Mouse (Mus musculus) intestine, embryonic 14.5 days (tissue): ENCODE data around the gene Gdf5. TPM values are rescaled to one million over a fixed set of nuclear protein-coding genes. Genes with fewer than 3 reads are reported as not detected.

Experiments
- ATAC-seq: fragments of 200-750 bp; cut with Nextera tagmentation; replicated peaks from 2 replicates; pipeline ENCODE4 v1.8.0; 2017; ENCODE audit warnings: low read depth, moderate number of reproducible peaks, moderate TSS enrichment, moderate library complexity; ENCODE audit not compliant: low FRiP score, low TSS enrichment
- DNase-seq: peaks from one replicate; pipeline ENCODE4 v3.0.0-alpha.2; 2018; ENCODE audit warnings: low spot score
- H3K27ac ChIP-seq: fragments of 300-500 bp; sonication (generic); 2 replicates; pipeline ENCODE4 v1.5.1; 2014; ENCODE audit warnings: low read depth, mild to moderate bottlenecking, control low read depth
- H3K27me3 ChIP-seq: fragments of 300-500 bp; sonication (generic); replicated peaks from 2 replicates; pipeline ENCODE4 v1.6.1; 2014; ENCODE audit warnings: low read length, control low read depth; ENCODE audit not compliant: control insufficient read depth, insufficient read depth
- H3K36me3 ChIP-seq: fragments of 300-500 bp; sonication (generic); 2 replicates; pipeline ENCODE4 v1.6.1; 2014; ENCODE audit warnings: low read length, control low read depth; ENCODE audit not compliant: control insufficient read depth, insufficient read depth
- H3K4me1 ChIP-seq: fragments of 300-500 bp; sonication (generic); replicated peaks from 2 replicates; pipeline ENCODE4 v1.6.1; 2014; ENCODE audit warnings: low read length, control low read depth, mixed read lengths; ENCODE audit not compliant: control insufficient read depth, insufficient read depth
- H3K4me2 ChIP-seq: fragments of 300-500 bp; sonication (generic); 2 replicates; pipeline ENCODE4 v1.6.1; 2014; ENCODE audit warnings: low read length
- H3K4me3 ChIP-seq: fragments of 300-500 bp; sonication (generic); 2 replicates; pipeline ENCODE4 v1.5.1; 2014; ENCODE audit warnings: low read depth, low read length, control low read depth, mixed read lengths
- H3K9ac ChIP-seq: fragments of 300-500 bp; sonication (generic); 2 replicates; pipeline ENCODE4 v1.6.1; 2014; ENCODE audit warnings: mild to moderate bottlenecking, low read length
- H3K9me3 ChIP-seq: fragments of 300-500 bp; sonication (generic); 2 replicates; pipeline ENCODE4 v1.6.1; 2016; ENCODE audit warnings: low read length, control low read depth; ENCODE audit not compliant: control insufficient read depth
- WGBS: fragments of 180-500 bp; shearing (Covaris S2); extraction: QIAGEN DNeasy Blood & Tissue Kit; methylation state at CpG from one replicate; pipeline ENCODE4 v1.1.7; 2014; 5-methylcytosine and 5-hydroxymethylcytosine counted together
- polyA plus RNA-seq: library from polyadenylated mRNA; unstranded; fragments of >200 nt; fragmentation: Nextera tagmentation; extraction: Ambion mirVana; gene quantifications from 2 replicates; pipeline ENCODE4 v1.2.1, GENCODE M21; 2014

Gene Gdf5
- 0.81 and 1.8 TPM in 2 replicates for polyA plus RNA-seq

DNA sequence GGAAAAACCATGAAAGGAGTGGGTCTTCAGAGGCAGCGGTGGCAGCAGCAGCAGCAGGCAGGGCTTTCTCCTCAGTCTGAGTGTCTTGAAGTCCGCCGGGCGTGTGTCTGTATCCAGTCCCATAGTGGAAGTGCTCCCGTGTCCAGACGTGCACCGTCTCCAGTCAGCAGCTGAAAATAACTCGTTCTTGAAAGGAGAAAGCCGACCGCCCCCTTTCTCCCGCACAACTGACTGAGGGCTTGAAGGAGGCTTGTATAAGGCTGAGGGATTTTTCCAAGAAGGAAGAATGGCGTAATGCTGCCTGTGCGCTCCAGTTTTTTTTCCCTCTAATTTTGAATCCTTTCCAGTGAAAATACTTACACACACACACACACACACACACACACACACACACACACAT, at the start of gene Gdf5:
TSS of gene Gdf5 (minus strand) at position 244 of the 400 bp plus-strand sequence.
- H3K36me3 ChIP-seq = no peaks in the 10 kb centered on the region
- DNase-seq = no peak
- H3K9me3 ChIP-seq = no peaks in the 10 kb centered on the region
- H3K4me2 ChIP-seq = no peak within 1 kb of the TSS; the same call in 1 of the 2 replicates
- WGBS = 47% methylated on average over 13 of the region's 13 CpGs
- H3K27ac ChIP-seq = no peak within 1 kb of the TSS
- 0 out of 2 replicates have a peak, but pooled peaks cover 8% of the 10 kb centered on the region for H3K27me3 ChIP-seq
- no peak within 1 kb of the TSS for H3K9ac ChIP-seq
- H3K4me1 ChIP-seq = peaks cover 11% of the 10 kb centered on the region
- no peak for ATAC-seq
- no peak within 1 kb of the TSS for H3K4me3 ChIP-seq

DNA sequence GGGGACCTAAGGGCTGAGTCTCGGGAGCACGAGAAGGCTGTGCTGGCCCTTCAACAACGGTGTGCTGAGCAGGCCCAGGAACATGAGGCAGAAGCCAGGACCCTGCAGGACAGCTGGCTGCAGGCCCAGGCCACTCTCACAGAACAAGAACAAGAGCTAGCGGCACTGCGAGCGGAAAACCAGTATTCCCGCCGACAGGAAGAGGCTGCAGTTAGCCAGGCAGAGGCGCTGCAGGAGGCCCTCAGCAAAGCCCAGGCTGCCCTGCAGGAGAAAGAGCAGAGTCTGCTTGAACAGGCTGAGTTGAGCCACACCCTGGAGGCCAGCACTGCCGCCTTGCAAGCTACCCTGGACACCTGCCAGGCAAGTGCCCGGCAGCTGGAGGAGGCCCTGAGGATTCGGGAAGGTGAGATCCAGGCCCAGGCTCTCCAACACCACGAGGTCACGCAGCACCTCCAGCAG, 46.7 kb upstream of the Gdf5 start:
- Histone ChIP-seq H3K4me1 (no peaks in the 10 kb centered on the region), H3K9me3 (no peaks in the 10 kb centered on the region), H3K27me3 (no peaks in the 10 kb centered on the region), H3K4me3 (no peak overlapping the region), H3K36me3 (peaks cover 98% of the 10 kb centered on the region), H3K4me2 (no peak overlapping the region), H3K9ac (no peak overlapping the region), H3K27ac (no peak overlapping the region)
- WGBS = 91% methylated on average over 14 of the region's 14 CpGs
- DNase-seq = no peak
- no peak for ATAC-seq

DNA sequence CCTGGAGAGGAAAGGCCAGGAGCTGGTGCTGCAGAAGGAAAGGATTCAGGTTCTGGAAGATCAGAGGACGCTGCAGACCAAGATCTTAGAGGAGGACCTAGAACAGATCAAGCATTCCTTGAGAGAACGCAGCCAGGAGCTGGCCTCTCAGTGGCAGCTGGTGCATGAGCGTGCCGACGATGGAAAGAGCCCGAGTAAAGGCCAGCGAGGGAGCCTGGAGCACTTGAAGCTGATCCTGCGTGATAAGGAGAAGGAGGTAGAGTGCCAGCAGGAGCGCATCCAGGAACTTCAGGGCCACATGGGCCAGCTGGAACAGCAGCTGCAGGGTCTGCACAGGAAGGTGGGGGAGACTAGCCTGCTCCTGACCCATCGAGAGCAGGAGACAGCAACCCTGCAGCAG, 46.0 kb upstream of the Gdf5 start:
- 91% methylated on average over 10 of the region's 10 CpGs for WGBS
- H3K27ac ChIP-seq = no peak overlapping the region
- no peaks in the 10 kb centered on the region for H3K9me3 ChIP-seq
- H3K9ac ChIP-seq = no peak overlapping the region
- DNase-seq (no peak), ATAC-seq (no peak)
- no peak overlapping the region for H3K4me2 ChIP-seq
- H3K36me3 ChIP-seq = peaks cover 98% of the 10 kb centered on the region
- no peaks in the 10 kb centered on the region for H3K27me3 ChIP-seq
- H3K4me3 ChIP-seq = no peak overlapping the region
- H3K4me1 ChIP-seq = no peaks in the 10 kb centered on the region

DNA sequence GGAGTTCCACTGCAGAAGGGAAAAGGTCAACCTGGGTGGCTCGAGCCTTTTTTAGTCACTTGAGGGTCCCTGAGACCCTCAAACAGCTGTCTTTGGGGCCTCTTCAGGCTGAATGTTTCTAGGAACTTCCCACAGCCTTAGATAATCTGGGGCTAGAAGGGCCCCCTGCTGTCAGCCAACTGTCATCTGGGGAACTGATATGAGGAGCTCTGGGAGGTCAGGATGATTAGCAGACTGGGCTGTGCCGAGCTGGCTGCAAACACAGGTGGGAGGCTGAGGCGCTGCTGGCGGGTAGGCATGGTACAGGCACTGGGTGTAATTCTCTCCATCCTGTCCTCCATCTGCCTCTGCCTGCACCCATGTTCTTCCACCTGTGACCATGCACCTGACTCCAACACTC, 43.9 kb upstream of the Gdf5 start:
- no peak for DNase-seq

DNA sequence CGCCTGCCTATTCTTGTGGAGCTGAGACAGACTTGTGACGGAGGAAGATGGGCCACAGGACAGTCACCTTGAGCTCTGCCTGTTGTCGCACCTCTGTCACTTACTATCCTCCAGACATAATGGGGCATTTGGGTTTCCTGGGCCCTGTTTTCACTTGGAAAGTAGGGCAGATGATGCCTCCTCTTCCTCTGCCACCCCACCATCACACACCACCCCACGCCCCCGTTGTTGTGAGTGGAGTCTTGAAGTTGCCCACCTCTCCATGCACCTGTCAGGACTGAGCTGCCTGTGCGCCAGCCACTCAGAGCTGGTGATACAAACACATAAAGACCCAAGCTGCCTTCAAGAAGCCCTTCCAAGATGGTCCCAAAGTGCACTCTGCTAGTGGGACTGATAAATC, 42.0 kb upstream of the Gdf5 start:
- Histone ChIP-seq H3K9ac (no peak overlapping the region), H3K4me3 (no peak overlapping the region), H3K4me2 (no peak overlapping the region), H3K4me1 (no peaks in the 10 kb centered on the region), H3K27ac (no peak overlapping the region), H3K9me3 (no peaks in the 10 kb centered on the region), H3K27me3 (no peaks in the 10 kb centered on the region), H3K36me3 (peaks cover 99% of the 10 kb centered on the region)
- no peak for ATAC-seq
- WGBS = 94% methylated on average over 6 of the region's 6 CpGs
- DNase-seq = no peak

More for the DNA sequence above, 43.9 kb upstream of the Gdf5 start:
- ATAC-seq = no peak
- WGBS = 63% methylated on average over 4 of the region's 4 CpGs
- no peak overlapping the region for H3K4me3 ChIP-seq
- H3K27me3 ChIP-seq = no peaks in the 10 kb centered on the region
- no peaks in the 10 kb centered on the region for H3K4me1 ChIP-seq
- H3K9me3 ChIP-seq = no peaks in the 10 kb centered on the region
- H3K36me3 ChIP-seq = peaks cover 98% of the 10 kb centered on the region
- H3K27ac ChIP-seq = no peak overlapping the region
- H3K4me2 ChIP-seq = no peak overlapping the region
- no peak overlapping the region for H3K9ac ChIP-seq

DNA sequence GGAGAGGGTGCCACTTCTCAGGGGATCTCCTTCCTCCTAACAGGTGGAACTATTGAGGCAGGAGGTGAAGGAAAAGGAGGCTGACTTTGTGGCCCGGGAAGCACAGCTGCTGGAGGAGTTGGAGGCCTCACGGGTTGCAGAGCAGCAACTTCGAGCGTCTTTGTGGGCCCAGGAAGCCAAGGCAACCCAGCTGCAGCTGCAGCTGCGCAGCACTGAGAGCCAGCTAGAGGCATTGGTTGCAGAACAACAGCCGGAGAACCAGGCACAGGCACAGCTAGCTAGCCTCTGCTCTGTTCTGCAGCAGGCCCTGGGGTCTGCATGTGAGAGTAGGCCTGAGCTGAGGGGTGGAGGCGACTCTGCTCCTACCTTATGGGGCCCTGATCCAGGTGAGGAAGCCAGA, 40.6 kb upstream of the Gdf5 start:
- no peak overlapping the region for H3K4me3 ChIP-seq
- no peak for DNase-seq
- H3K9me3 ChIP-seq = no peaks in the 10 kb centered on the region
- ATAC-seq = no peak
- peaks cover 99% of the 10 kb centered on the region for H3K36me3 ChIP-seq
- 91% methylated on average over 7 of the region's 7 CpGs for WGBS
- no peak overlapping the region for H3K27ac ChIP-seq
- no peaks in the 10 kb centered on the region for H3K27me3 ChIP-seq
- H3K4me1 ChIP-seq = no peaks in the 10 kb centered on the region
- H3K9ac ChIP-seq = no peak overlapping the region
- H3K4me2 ChIP-seq = no peak overlapping the region

DNA sequence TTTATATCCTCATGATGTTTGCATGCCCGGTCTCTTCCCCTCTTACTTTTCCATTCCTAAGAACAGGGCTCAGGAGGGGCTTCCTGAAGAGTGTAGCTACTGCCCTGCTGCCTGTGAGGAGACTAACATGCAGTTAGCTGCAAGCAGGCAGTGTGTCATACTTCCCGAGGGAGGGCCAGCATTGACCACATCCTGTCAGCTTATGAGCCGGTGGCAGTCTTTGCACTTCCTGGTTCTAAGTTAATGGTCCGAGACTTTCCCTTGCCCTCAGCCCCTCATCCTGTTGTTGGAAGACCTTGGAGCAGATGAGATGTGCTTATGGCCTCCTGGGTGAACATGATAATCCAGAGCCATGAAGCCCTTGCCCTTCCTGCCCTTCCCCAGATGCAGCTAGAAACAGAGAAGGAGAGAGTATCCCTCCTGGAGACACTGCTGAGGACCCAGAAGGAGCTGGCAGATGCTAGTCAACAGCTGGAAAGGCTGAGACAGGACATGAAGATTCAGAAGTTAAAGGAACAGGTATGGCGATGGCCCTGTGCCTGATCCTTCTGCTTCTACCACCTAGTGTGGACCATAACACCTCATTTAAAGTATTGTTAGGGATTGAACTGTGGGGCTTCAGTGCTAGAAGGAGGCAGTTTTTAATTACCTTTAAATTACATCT, 34.3 kb upstream of the Gdf5 start:
- Histone ChIP-seq H3K27me3 (no peaks in the 10 kb centered on the region), H3K9ac (no peak overlapping the region), H3K4me1 (no peaks in the 10 kb centered on the region), H3K36me3 (peaks cover 92% of the 10 kb centered on the region), H3K9me3 (no peaks in the 10 kb centered on the region), H3K4me3 (no peak overlapping the region), H3K4me2 (no peak overlapping the region), H3K27ac (no peak overlapping the region)
- 86% methylated on average over 5 of the region's 5 CpGs for whole genome bisulfite sequencing
- DNase-seq (no peak), ATAC-seq (no peak)

DNA sequence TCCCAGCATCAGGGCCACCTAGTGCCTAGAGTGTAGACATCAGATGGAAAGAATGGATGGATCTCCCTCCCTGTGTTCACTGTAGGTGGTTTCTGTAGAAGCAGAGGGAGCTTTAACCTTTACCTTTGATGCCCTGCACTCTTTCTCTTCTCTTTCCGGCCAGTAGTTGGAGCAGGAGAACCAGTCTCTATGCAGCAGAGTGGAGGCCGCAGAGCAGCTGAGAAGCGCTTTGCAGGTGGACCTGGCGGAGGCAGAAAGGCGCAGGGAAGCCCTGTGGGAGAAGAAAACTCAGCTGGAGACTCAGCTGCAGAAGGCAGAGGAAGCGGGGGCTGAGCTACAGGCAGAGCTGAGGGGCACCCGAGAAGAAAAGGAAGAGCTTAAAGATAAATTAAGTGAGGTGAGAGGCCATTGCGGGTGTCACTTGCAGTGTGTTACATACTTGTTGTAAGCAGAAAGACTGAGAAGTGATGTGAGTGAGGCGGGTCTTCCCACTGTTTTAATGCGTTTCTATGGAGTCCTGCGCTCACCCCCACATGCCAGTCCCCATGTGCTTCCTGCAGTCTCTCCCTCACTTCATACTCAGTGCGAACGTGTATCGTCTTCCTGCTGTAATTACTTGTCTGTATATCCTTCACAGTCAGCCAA, 29.0 kb upstream of the Gdf5 start:
- H3K4me2 ChIP-seq = no peak overlapping the region
- H3K27ac ChIP-seq = no peak overlapping the region
- H3K4me1 ChIP-seq = no peaks in the 10 kb centered on the region
- no peak overlapping the region for H3K4me3 ChIP-seq
- DNase-seq = no peak
- no peak for ATAC-seq
- H3K9me3 ChIP-seq = no peaks in the 10 kb centered on the region
- WGBS = 84% methylated on average over 14 of the region's 14 CpGs
- no peak overlapping the region for H3K9ac ChIP-seq
- H3K36me3 ChIP-seq = peaks cover 88% of the 10 kb centered on the region
- H3K27me3 ChIP-seq = no peaks in the 10 kb centered on the region

DNA sequence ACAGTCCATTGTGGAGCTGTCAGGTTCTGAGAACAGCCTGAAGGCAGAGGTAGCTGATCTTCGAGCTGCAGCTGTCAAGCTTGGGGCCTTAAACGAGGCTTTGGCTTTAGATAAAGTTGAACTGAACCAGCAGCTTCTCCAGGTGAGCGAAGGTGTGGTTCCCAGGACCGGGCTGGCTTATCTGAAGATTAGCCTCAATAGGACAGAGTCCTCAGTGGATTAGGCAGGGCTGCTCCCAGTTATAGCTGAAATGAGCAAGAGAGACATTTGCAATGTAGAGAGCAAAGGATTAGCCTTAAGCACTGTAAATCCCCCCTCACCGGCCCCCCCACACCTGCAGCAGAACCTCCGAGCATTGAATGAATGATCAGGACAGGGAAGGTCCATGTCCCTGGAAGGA, 28.2 kb upstream of the Gdf5 start:
- no peak overlapping the region for H3K9ac ChIP-seq
- H3K36me3 ChIP-seq = peaks cover 93% of the 10 kb centered on the region
- H3K4me2 ChIP-seq = no peak overlapping the region
- H3K27ac ChIP-seq = no peak overlapping the region
- H3K27me3 ChIP-seq = no peaks in the 10 kb centered on the region
- no peak overlapping the region for H3K4me3 ChIP-seq
- ATAC-seq (no peak), DNase-seq (no peak)
- H3K4me1 ChIP-seq = no peaks in the 10 kb centered on the region
- whole genome bisulfite sequencing = 77% methylated on average over 6 of the region's 6 CpGs
- H3K9me3 ChIP-seq = no peaks in the 10 kb centered on the region
